Mouse (Mus musculus): ENCODE measurements around the gene Card19. TPM values are rescaled to one million over a fixed set of nuclear protein-coding genes. Genes with fewer than 3 reads are reported as not detected.

The Card19 gene
- total RNA-seq, 2 experiments from 2014 or later, result 8.9 to 15.6 TPM

DNA sequence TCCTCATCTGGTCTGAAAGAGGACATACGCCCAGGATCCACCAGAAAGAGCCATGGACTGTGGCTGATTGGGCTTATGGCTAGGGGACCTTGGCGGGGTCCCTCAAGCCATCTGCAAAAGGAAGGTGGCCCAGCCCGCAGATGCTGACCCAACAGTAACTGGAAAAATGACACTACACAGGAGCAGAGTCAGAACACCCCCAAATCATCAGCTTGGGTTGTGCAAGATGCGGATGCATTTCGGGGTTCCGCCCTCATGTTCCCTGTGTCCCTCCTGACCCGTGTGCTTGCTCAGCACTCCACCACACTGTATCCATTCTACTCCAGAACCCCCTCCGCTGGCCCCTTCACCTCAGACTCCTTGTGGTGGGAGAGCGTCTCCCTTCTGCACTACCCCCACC lies 17.1 kb downstream of the Card19 start:
- intact Hi-C loops (cut with DNase I), result no loop called here
- DNase-seq (ENCODE audit: low spot score in 2 of 2), result no peak

DNA sequence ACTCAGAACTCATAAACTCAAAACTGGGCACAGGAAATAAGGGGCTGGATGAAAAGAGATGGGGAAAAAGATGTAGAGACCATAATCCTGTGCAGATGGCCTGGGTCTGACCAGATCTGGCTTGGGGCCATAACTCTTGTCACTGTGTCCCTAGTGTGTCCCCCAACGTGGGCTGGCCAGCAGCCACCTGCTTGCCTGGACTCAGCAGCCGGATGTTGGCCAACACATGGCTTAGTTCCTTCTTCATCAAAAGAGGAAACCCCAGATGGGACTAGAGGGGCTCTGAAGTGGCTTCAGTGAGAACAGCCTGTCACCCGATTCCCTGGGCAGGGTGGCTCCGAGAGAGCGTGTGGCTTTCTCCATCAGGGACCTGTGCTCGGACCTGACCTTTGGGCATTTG lies 19.1 kb downstream of the Card19 start:
- intact Hi-C loops (cut with DNase I), result no loop called here
- DNase-seq (ENCODE audit: low spot score in 2 of 2), result peak in 1 of 2 experiments; percentile 49

GRCm38 (mm10) chr13:49196211-49196610 lies 19.6 kb downstream of the Card19 start:
- intact Hi-C loops (cut with DNase I), result no loop called here
- no peak for DNase-seq (ENCODE audit: low spot score in 2 of 2)

- intact Hi-C loops (cut with DNase I), result no loop called here
- DNase-seq (ENCODE audit: low spot score in 2 of 2), result no peak
These were observed 20.2 kb downstream of the Card19 start for GRCm38 (mm10) chr13:49195651-49196050.

GRCm38 (mm10) chr13:49194811-49195210 lies 21.0 kb downstream of the Card19 start:
- intact Hi-C loops (cut with DNase I), result no loop called here
- DNase-seq (ENCODE audit: low spot score in 2 of 2), result no peak

- intact Hi-C loops (cut with DNase I), result no loop called here
- DNase-seq (ENCODE audit: low spot score in 2 of 2), result no peak
These were observed 22.2 kb downstream of the Card19 start for GRCm38 (mm10) chr13:49193650-49194049.

DNA sequence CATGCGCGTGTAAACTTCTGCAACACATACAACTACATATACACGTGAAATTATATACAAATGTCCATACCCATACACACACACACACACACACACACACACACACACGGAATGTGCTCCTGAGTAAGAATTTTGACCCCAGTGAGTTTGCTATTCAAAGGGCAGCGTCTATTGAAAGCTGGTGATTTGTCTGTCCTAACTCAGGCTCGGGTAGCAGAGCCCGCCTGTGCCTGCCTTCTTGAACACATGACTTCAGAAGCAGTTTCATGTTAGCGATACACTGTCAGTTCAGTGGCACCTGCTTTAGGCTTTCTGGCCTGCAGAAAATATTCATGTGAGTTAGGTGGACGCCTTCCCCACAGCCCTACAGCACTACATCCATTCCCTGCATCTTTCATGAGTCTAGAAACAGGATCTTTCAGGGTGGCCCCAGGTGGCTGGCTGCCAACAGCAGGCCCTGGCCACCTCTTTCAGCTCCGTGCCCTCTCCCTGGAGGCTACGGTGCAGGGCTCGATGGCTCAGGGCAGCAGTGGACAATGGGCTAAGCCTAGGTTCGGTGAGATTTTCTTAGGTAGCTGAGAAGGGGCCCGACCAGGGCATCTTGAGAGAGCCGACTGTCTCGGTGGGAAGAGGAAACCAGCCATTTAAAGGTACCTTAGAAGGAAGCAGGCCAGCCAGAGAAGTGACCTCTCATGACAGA lies 23.5 kb downstream of the Card19 start:
- intact Hi-C loops (cut with DNase I), result no loop called here
- no peak for DNase-seq (ENCODE audit: low spot score in 2 of 2)

DNA sequence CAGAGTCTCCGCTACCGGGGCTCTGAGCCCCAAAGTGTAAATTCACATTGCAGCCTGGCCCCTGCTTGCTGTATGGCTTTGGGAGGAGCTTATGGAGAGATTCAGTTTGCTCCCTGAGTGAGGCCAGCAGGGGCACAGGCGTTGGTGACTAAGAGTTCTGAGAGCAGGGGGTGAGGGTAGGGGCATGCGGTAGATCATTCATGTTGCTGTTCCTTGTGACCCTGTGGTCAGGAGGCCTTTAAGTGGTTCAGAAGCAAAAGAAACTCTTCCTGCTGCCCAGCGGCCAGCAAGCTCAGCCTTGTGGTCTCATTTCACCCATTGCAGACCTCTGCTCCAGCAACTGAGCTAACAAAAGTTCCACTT lies 24.2 kb downstream of the Card19 start:
- DNase-seq (ENCODE audit: low spot score in 2 of 2), result no peak
- intact Hi-C loops (cut with DNase I), result no loop called here

DNA sequence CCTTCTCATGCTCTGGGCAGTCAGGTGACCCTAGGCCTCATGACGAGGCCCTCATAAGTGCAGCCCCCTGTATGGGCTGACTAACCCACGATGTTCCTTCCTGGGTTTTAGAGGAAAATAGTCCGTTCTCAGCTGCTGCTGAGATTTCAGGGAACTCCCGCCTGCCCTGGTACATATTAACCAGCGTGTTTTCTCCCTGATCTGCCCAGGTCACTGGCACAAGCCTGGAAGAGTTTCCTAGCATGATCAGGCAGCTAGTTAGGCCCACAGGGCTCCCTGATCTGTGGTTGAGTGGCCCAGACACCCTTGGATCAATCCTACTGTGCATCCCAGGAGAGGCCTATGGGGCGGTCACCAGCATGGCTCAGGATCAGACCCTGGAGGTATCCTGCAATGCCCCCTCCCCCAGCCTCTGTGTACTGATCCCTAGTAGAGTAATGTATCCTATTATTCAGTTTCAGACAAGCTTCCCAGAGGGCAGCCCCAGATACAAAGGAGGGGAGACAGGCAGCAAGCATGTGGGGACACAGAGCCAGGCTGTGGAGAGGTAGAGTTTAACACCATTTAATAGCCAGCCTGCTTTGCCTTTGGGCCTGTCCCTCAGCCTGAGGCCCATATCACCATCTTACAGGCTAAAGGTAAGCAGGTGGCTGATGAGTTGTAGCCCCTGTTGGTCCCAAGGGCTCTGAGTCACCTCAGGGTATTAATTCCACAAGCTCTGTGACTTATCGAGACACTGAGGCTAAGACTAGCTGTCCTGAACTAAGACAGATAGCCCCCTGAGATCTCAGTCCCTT lies 24.8 kb downstream of the Card19 start:
- no peak for DNase-seq (ENCODE audit: low spot score in 2 of 2)
- intact Hi-C loops (cut with DNase I), result no loop called here

DNA sequence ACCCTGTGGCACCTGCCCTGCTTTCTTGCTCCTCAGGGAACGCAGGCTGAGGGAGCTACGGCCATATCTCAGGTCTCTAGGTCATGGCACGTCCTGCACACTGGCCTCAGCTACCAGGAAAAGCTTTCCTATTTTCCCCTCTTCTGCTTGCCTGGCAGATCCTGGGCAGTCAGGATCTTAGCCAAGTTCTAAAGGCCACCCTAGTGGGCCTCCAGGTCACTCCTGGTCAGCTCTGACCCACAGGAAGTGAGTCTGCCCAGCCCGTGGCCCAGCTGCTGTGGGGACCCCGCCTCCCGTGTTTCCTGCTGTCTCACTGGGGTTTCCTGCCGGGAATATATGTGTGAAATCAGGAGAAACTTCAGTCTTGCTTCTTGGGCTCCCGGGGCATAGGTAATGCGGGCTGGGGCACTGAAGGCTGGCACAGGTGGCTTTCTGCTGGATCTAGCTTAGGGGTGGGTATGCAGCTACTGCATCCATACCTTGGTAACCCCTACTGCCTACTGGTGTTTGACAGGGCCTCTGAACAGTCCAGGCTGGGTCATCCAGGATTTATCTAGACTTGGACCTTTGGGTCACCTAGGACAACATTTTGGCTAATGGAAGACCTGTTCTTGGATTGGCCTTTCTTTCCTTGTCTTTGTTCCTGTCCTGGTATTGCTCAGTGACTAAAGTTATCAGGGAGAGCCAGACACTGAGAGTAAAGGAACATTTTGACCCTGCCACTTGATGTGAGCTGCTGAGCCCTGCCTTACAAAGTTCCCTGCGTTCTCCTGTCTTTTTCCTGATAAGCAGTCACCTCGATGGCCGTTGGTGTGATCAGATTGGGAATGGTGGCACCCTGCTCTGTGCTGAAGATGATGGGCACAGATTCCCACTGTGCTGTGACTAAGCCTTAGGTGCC lies 25.6 kb downstream of the Card19 start:
- intact Hi-C loops (cut with DNase I), result no loop called here
- DNase-seq (ENCODE audit: low spot score in 2 of 2), result no peak

DNA sequence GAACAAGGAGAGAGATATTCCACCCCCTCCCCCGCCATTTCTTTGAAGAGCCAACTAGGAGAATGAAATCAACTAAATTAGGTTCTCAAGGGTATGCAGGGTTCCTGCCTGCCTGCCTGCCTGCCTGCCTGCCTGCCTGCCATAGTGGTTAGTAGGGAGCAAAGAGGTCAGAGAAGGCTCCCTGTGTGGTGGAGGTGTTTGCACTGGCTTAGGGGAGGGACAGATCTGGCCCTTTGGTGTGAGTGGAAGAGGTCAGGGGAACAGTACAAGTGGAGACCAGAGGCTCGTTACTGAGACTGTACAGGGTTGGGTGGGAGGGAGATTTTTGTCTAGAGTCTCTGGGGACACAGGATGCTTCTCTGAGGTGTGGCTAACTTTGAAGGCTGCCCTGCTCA lies 26.9 kb downstream of the Card19 start:
- DNase-seq (ENCODE audit: low spot score in 2 of 2), result no peak
- intact Hi-C loops (cut with DNase I), result no loop called here

DNA sequence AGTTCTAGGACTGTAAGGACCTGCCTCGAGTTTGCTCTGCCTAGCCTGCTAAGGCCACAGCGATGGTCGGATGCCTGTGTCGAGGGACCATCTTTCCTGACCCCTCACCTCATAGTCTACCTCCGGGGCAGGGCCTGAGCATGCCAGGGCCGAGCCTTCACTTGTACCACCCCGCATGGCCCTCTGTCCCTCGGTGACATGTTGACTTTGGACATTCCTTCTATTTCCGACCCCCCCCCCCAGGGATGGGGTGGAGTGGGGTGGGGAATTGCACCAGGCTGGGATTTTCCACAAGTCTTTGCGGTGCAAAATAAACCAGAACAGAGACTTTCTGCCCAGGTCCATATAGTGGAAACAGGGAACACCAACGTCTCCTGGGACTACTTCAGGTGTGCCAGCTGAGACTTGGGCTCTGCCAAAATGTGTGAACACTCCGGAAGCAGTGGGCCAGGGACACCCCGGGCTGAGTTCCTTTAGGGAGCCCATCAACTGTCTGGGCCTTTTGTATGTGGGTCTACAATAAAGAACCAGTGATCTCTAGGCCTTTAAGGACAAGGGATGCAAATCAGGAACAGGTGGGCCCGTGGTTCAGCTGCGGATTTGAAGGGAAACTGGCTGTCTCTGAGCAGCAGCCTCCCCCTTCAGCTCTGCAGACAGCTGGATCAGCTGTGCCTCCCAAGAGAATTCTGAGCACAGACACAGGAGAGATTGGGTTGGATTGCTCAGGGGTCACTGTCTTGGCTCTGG lies 27.4 kb downstream of the Card19 start:
- no peak for DNase-seq (ENCODE audit: low spot score in 2 of 2)
- intact Hi-C loops (cut with DNase I), result no loop called here

DNA sequence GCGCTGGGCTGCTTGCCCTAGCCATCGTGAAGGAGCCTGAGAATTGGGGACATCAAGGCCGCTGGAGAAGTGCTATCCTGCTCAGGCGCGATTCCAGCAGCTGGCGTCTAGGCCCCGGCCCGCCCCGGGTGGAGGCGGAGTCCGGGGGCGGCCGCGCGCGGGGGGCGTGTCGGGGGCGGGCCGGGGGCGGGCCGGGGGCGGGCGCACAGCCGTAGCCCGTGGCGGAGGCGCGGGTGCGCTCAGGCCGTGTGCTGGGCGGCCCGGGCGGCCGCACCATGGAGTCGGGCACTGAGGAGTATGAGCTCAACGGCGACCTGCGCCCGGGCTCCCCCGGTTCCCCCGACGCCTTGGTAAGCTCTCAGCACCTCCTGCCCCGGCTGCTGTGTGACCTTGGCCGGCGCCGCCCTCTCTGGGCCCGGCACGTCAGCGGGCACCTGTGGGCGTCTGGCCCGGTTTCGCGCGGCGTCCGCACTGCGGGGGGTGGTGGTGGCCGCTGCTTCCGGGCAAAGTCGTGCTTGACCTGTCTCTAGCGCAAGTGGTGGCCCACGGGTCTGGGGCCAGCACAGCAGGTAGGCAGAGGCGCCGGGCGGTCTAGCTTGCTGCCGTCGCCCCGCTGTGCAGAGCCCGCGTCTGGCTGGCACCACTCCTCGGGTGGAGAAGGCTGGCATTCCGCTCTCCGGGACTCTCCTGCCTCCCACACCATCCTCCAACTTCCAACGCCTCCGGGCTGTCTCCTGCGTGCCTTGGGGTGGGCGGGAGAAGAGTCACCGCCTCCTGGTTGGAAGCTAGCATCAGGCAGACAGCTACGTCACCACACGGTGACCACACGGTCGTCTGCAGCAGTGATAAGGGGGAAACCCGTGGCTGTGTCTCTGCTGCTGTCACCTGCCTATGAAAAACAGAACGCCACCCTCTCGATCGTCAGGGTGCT lies 28.3 kb downstream of the Card19 start, which contains the start of gene Ninj1:
Gene Ninj1, plus strand, starts transcription at position 198 of the 931 bp plus-strand sequence.
- intact Hi-C loops (cut with DNase I), result no loop called here
- peak; percentile 78 to 84 for DNase-seq (ENCODE audit: low spot score in 2 of 2)

DNA sequence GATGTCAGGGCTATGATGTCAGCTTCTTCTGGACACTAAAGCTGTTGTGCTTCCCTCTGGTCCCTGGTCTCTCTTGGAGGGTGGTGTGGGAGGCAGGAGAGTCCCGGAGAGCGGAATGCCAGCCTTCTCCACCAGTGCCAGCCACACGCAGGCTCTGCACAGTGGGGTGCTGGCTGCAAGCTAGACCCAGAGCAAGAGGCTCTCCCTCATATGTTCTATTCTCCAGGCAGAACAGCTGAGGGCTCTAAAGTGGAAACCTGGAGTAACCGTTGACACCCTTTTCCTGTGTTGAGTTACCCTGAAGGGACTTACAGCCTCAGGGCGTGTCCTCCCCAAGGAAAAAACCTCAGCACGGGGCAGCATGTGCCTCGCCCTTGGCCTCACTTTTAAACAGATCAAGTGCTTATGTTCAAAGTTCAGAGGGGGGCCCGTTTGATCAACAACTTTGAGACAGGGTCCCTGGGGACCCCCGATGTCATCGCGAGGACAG lies 29.0 kb downstream of the Card19 start:
- intact Hi-C loops (cut with DNase I), result no loop called here
- no peak for DNase-seq (ENCODE audit: low spot score in 2 of 2)

DNA sequence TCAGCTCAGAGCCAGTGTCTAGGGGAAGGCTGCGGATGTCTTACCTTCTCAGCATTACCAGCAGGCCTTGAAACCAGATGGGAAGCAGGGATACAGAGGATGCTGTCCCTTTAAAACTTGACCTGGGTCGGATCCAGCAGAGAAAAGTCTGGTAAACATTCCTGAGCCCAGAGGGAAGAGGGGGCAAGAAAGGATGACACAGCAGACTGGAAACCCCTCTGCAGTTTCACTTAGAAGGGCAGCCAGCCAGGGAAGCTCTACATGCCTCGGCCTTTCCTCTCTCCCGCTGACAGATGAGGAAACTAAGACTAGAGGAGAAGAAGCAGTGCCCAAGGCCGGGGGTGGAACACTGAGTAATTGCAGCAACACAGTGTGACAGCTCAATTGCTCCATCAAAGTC lies 32.2 kb downstream of the Card19 start:
- no peak for DNase-seq (ENCODE audit: low spot score in 2 of 2)
- intact Hi-C loops (cut with DNase I), result no loop called here

DNA sequence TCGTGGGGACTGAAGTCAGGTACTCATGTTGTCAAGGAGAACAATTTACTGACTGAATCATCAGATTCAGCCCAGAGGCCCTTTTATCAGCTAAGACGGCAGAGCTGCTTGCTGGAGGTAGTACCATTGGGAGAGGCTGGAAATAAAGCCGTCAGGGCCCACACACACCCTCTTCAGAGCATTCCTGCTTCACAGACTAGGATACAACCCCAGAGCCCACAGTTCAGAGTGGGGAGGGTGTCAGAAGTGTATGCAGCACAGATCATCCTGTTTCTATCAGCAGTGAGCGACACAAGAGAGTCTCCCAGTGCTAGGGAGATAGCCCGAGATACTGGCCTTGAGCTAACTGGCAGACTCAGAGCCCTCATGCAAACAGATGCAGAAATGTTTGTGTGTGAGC lies 32.7 kb downstream of the Card19 start:
- no peak for DNase-seq (ENCODE audit: low spot score in 2 of 2)
- intact Hi-C loops (cut with DNase I), result no loop called here

DNA sequence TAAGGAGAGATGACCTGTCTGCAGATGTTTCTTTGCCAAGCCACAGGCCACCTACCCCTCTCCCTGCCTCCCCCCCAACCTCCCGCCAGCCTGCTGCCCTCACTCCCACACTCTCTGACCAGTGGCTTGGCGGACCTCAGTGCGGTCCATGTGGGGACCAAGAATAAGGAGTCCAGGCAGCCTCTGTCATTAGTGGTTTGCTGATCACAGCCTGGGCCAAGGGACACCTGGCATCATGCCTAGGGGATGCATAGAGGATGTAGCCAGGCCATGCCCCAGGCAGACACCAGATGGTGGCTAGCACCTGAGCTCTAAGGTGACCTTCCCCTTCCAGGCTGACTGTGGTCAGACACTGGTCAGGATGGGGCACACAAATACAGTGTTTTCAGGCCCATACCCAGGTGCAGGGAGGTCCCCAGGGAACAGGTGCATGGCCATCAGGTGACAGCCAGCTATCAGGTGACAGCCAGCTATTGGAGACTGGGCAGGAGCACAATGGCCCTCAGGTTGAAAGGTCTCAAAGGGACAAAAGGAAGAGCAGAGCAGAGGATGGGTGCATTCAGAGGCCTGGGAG lies 34.3 kb downstream of the Card19 start:
- no peak for DNase-seq (ENCODE audit: low spot score in 2 of 2)
- intact Hi-C loops (cut with DNase I), result no loop called here

GRCm38 (mm10) chr13:49180691-49181090 lies 35.1 kb downstream of the Card19 start:
- intact Hi-C loops (cut with DNase I), result no loop called here
- DNase-seq (ENCODE audit: low spot score in 2 of 2), result no peak

Data from left cerebral cortex, postnatal 25 days (tissue).